Mouse (Mus musculus): ENCODE measurements around the gene Fxyd6. TPM values are rescaled to one million over a fixed set of nuclear protein-coding genes. Genes with fewer than 3 reads are reported as not detected.

The Fxyd6 gene
- polyA plus RNA-seq, 1 experiment from 2014 or later: 348 TPM

DNA sequence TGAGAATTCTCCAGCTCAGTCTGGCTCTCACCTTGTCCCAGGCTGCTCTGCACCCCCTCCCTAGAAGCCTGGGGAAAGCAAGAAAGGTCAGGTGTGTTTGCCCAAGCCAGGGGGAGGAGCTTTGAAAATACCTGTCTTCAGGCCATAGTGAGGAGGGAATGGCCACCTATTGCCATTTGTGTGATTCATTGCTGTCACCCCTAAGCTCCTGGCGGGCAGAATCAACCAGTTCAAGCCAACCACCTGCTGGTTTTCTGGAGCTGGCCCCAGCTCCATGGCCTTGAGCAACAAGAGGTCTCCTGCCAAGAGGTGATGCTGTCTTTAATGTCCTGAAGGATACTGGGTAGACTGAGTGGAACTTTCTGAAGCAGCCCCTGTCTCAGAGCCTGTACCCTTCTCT, 28.4 kb downstream of the Fxyd6 start:
- peaks cover 33% of the 10 kb centered on the region for H3K36me3 ChIP-seq (ENCODE audit: control insufficient read depth, insufficient read depth, low read length)
- no peaks in the 10 kb centered on the region for H3K4me1 ChIP-seq (ENCODE audit: control insufficient read depth, insufficient read depth, low read length)
- H3K9ac ChIP-seq (replicated peaks; ENCODE audit: low read length): no peak overlapping the region
- H3K4me2 ChIP-seq (ENCODE audit: low read length): no peak overlapping the region
- no peaks in the 10 kb centered on the region for H3K27me3 ChIP-seq (ENCODE audit: control insufficient read depth, insufficient read depth, low read length)
- DNase-seq (no peak), ATAC-seq (ENCODE audit: low FRiP score, low TSS enrichment) (no peak)
- no peaks in the 10 kb centered on the region for H3K9me3 ChIP-seq (ENCODE audit: control insufficient read depth, low read length)
- WGBS: 61% methylated on average over 1 of the region's 1 CpGs
- no peak overlapping the region for H3K27ac ChIP-seq (replicated peaks; ENCODE audit: low read depth, low read length)
- H3K4me3 ChIP-seq (replicated peaks; ENCODE audit: low read depth, low read length): no peak overlapping the region

DNA sequence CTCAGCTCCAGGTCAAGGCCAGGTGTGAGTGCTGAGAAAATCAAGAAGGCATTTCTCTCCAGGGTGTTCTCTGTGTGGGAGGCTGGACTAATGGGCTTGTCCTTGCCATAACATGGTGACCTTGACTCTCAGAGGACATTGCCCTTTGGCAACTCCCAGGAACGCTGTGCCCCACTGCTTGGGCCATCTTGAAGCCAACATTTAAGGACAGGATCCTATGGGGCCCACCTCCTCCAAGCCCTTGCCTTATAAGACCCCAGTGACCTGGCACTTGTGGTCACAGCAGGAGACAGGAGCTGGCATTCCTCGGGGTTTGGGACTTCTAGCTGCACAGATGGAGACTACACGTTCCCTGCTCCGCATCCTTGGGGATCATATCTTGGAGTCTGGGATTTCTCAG, 29.4 kb downstream of the Fxyd6 start, which contains the start of gene Fxyd2:
TSS of gene Fxyd2 (plus strand) at position 236 of the 400 bp plus-strand sequence.
- Histone ChIP-seq H3K27me3 (ENCODE audit: control insufficient read depth, insufficient read depth, low read length) (no peaks in the 10 kb centered on the region), H3K9me3 (ENCODE audit: control insufficient read depth, low read length) (no peaks in the 10 kb centered on the region), H3K4me2 (ENCODE audit: low read length) (no peak within 1 kb of the TSS), H3K27ac (replicated peaks; ENCODE audit: low read depth, low read length) (no peak within 1 kb of the TSS), H3K4me3 (replicated peaks; ENCODE audit: low read depth, low read length) (no peak within 1 kb of the TSS), H3K4me1 (ENCODE audit: control insufficient read depth, insufficient read depth, low read length) (no peaks in the 10 kb centered on the region), H3K36me3 (ENCODE audit: control insufficient read depth, insufficient read depth, low read length) (peaks cover 23% of the 10 kb centered on the region), H3K9ac (replicated peaks; ENCODE audit: low read length) (no peak within 1 kb of the TSS)
- WGBS: 76% methylated on average over 4 of the region's 4 CpGs
- DNase-seq (no peak), ATAC-seq (ENCODE audit: low FRiP score, low TSS enrichment) (no peak)

DNA sequence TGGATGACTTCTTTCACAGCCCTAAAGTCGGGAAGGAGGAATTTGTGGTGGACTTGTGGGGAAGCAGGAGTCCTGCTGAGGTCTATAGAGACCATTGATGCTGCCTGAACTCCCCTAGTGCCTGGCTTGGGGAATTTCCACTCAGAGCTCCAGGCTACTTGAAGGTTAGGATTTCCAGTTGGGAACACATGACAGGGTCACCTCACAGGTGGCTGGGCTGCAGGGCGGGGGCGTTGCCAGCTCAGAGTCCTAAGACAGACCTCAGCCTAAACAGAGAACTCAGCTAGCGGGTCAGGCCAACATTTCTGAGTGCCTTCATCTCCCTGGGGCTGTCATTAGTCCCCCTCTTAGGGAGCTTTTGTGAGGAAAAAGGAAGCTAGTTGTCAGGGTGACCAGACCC, 31.9 kb downstream of the Fxyd6 start:
- 39% methylated on average over 4 of the region's 4 CpGs for WGBS
- no peak for DNase-seq
- H3K9me3 ChIP-seq (ENCODE audit: control insufficient read depth, low read length): no peaks in the 10 kb centered on the region

DNA sequence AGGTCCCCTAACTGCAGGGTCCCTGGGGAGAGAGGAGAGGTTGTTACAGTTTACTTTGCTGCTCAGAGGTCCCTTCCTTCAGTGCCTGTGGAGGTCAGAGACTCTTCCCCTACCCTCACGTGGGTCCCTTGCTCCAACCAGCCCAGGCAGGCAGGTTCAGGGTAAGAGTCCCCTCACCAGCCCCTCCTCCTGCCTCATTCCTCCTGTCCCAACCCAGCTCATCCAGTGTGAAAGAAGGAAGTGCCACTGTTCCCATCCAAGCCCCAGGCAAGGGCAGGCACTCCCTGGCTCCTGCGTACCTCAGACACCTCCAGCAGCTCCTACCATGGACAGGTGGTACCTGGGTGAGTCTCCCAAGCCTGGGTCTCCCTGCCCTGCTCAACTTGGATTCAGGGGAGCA, 33.0 kb downstream of the Fxyd6 start:
- no peak overlapping the region for H3K4me2 ChIP-seq (ENCODE audit: low read length)
- H3K4me3 ChIP-seq (replicated peaks; ENCODE audit: low read depth, low read length): no peak overlapping the region
- no peaks in the 10 kb centered on the region for H3K27me3 ChIP-seq (ENCODE audit: control insufficient read depth, insufficient read depth, low read length)
- H3K9me3 ChIP-seq (ENCODE audit: control insufficient read depth, low read length): no peaks in the 10 kb centered on the region
- H3K27ac ChIP-seq (replicated peaks; ENCODE audit: low read depth, low read length): no peak overlapping the region
- no peak for ATAC-seq (ENCODE audit: low FRiP score, low TSS enrichment)
- no peak for DNase-seq
- 60% methylated on average over 2 of the region's 2 CpGs for WGBS
- no peak overlapping the region for H3K9ac ChIP-seq (replicated peaks; ENCODE audit: low read length)
- H3K4me1 ChIP-seq (ENCODE audit: control insufficient read depth, insufficient read depth, low read length): peaks cover under 1% of the 10 kb centered on the region; the same call in 1 of the 2 replicates
- H3K36me3 ChIP-seq (ENCODE audit: control insufficient read depth, insufficient read depth, low read length): no peaks in the 10 kb centered on the region

More for the DNA sequence above, 31.9 kb downstream of the Fxyd6 start:
- Histone ChIP-seq H3K4me3 (replicated peaks; ENCODE audit: low read depth, low read length) (no peak overlapping the region), H3K27ac (replicated peaks; ENCODE audit: low read depth, low read length) (no peak overlapping the region), H3K4me1 (ENCODE audit: control insufficient read depth, insufficient read depth, low read length) (no peaks in the 10 kb centered on the region), H3K27me3 (ENCODE audit: control insufficient read depth, insufficient read depth, low read length) (no peaks in the 10 kb centered on the region), H3K9ac (replicated peaks; ENCODE audit: low read length) (no peak overlapping the region), H3K36me3 (ENCODE audit: control insufficient read depth, insufficient read depth, low read length) (no peaks in the 10 kb centered on the region), H3K4me2 (ENCODE audit: low read length) (no peak overlapping the region)
- ATAC-seq (ENCODE audit: low FRiP score, low TSS enrichment): no peak

DNA sequence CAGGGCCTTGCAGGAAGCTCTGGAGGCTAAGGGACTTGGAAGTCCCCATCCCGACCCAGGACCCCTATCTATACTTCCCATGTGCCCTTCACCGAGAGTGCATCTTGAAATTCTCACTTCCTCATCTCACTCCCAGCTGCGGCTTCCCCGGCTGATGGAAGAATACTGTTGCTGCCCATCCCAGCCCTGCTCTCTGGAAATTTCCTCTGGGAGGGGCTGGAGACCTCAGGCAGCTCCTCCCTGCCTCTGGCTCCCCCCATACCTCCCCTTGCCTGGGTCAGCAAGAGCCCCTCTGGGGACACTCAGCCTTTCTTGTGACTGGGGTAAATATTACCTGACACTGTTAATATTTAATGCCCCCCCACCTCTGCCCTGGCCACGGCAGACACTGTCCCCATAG, 35.7 kb downstream of the Fxyd6 start:
- H3K9ac ChIP-seq (replicated peaks; ENCODE audit: low read length): no peak overlapping the region
- WGBS: 76% methylated on average over 5 of the region's 5 CpGs
- no peak overlapping the region for H3K27ac ChIP-seq (replicated peaks; ENCODE audit: low read depth, low read length)
- ATAC-seq (ENCODE audit: low FRiP score, low TSS enrichment) (no peak), DNase-seq (no peak)
- H3K4me2 ChIP-seq (ENCODE audit: low read length): no peak overlapping the region
- H3K9me3 ChIP-seq (ENCODE audit: control insufficient read depth, low read length): no peaks in the 10 kb centered on the region
- H3K36me3 ChIP-seq (ENCODE audit: control insufficient read depth, insufficient read depth, low read length): no peaks in the 10 kb centered on the region
- H3K4me3 ChIP-seq (replicated peaks; ENCODE audit: low read depth, low read length): no peak overlapping the region
- no peaks in the 10 kb centered on the region for H3K27me3 ChIP-seq (ENCODE audit: control insufficient read depth, insufficient read depth, low read length)
- H3K4me1 ChIP-seq (ENCODE audit: control insufficient read depth, insufficient read depth, low read length): peaks cover 6% of the 10 kb centered on the region; the same call in 1 of the 2 replicates

DNA sequence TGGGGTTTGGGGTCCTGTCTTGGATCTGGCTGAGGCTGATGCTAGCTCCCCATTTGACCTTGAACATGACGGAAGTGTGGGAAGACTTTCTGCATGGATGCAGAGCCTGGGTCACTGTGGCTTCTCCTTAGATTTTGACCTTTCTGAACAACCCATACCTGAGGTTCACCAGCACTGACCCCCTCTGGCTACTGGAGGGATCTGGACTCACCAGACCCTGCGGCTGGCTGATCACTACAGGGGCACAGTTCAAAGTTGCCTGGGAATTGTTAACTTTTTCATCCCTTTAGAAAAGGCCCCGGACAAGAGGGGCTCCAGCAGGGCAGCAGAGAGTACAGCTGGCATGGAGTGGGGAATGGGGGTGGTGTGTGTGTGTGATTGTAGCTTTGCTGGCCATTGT, 36.8 kb downstream of the Fxyd6 start:
- Histone ChIP-seq H3K4me1 (ENCODE audit: control insufficient read depth, insufficient read depth, low read length) (peaks cover 6% of the 10 kb centered on the region; the same call in 1 of the 2 replicates), H3K36me3 (ENCODE audit: control insufficient read depth, insufficient read depth, low read length) (no peaks in the 10 kb centered on the region), H3K9ac (replicated peaks; ENCODE audit: low read length) (no peak overlapping the region), H3K4me3 (replicated peaks; ENCODE audit: low read depth, low read length) (no peak overlapping the region), H3K27me3 (ENCODE audit: control insufficient read depth, insufficient read depth, low read length) (no peaks in the 10 kb centered on the region), H3K9me3 (ENCODE audit: control insufficient read depth, low read length) (no peaks in the 10 kb centered on the region), H3K27ac (replicated peaks; ENCODE audit: low read depth, low read length) (no peak overlapping the region), H3K4me2 (ENCODE audit: low read length) (no peak overlapping the region)
- no peak for DNase-seq
- ATAC-seq (ENCODE audit: low FRiP score, low TSS enrichment): no peak
- 72% methylated on average over 3 of the region's 3 CpGs for WGBS

DNA sequence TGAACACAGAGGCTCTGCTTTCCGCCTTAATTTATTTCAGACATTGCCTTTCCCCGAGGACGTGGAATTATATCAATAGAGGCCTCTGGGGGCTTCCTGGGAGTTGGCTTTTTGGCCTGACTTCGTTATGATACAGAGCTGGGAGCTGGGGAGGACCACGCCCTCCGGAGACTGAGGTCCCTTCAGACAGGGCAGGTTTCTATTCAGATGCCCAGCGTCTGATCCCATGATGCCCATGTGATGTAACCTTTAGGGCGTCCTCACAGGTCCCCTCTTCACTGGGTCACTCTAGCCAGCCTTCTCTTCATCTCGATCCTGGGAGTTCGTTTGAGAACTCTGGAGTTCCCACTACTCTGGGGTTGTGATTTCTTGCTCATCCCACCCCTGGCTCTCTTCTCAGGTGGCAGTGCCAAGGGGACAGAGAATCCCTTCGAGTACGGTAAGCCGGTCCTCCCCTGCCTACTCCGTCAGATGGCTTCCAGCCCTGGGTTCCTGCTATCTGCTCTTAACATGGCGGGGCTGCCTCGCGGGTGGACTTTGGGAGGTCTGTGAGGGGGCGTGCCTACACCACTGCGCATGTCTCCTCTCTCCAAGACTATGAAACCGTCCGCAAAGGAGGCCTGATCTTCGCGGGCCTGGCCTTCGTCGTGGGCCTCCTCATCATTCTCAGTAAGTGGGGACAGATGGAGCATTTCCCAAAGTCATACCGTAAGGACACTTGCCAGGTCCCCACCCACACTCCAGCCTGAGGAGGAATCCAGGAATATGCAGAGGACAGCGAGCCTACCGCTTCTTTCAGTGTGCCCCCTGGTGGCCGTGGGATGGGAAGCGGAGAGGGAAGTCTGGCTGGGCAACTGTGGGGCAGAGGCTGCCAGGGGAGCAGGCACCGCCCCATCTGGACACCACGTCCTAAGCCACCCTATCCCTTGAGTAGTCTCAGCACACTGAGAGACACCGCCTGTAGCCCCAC, 38.0 kb downstream of the Fxyd6 start:
- H3K4me2 ChIP-seq (ENCODE audit: low read length): peak overlapping the region; percentile 51
- 0 out of 2 replicates have a peak overlapping the region, but pooled peaks have one; percentile 22 for H3K27ac ChIP-seq (replicated peaks; ENCODE audit: low read depth, low read length)
- ATAC-seq (ENCODE audit: low FRiP score, low TSS enrichment) (peak; percentile 54; the same call in 1 of the 2 replicates), DNase-seq (peak; percentile 89)
- 39% methylated on average over 33 of the region's 33 CpGs for WGBS
- H3K9ac ChIP-seq (replicated peaks; ENCODE audit: low read length): no peak overlapping the region; the same call in 1 of the 2 replicates
- no peaks in the 10 kb centered on the region for H3K9me3 ChIP-seq (ENCODE audit: control insufficient read depth, low read length)
- peaks cover 9% of the 10 kb centered on the region for H3K4me1 ChIP-seq (ENCODE audit: control insufficient read depth, insufficient read depth, low read length)
- peak overlapping the region; percentile 27 for H3K4me3 ChIP-seq (replicated peaks; ENCODE audit: low read depth, low read length)
- no peaks in the 10 kb centered on the region for H3K27me3 ChIP-seq (ENCODE audit: control insufficient read depth, insufficient read depth, low read length)
- H3K36me3 ChIP-seq (ENCODE audit: control insufficient read depth, insufficient read depth, low read length): no peaks in the 10 kb centered on the region

DNA sequence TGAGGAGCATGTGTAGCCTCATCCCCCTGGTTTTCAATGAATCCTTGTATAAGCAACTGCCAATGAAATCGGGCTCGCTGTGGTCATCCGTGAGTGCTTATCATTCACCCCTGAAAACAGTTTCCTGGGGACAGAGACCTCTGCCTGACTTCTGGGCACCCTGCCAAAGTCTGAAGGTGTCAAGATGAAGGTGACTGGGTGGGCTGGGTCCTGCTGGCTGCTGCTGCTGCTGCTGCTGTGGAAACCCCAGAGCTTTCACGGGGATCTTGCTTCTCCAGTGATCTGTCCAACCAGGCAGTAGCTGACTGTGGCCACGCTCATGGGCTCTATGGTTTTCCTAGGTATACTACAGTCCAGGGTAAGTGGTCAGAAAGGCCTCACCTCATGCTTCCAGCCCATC, 40.2 kb downstream of the Fxyd6 start:
- Histone ChIP-seq H3K36me3 (ENCODE audit: control insufficient read depth, insufficient read depth, low read length) (no peaks in the 10 kb centered on the region), H3K4me3 (replicated peaks; ENCODE audit: low read depth, low read length) (no peak overlapping the region), H3K9me3 (ENCODE audit: control insufficient read depth, low read length) (no peaks in the 10 kb centered on the region), H3K4me2 (ENCODE audit: low read length) (no peak overlapping the region), H3K27me3 (ENCODE audit: control insufficient read depth, insufficient read depth, low read length) (no peaks in the 10 kb centered on the region), H3K27ac (replicated peaks; ENCODE audit: low read depth, low read length) (no peak overlapping the region), H3K9ac (replicated peaks; ENCODE audit: low read length) (no peak overlapping the region), H3K4me1 (ENCODE audit: control insufficient read depth, insufficient read depth, low read length) (peaks cover 9% of the 10 kb centered on the region)
- ATAC-seq (ENCODE audit: low FRiP score, low TSS enrichment) (no peak), DNase-seq (no peak)
- 87% methylated on average over 5 of the region's 5 CpGs for WGBS

DNA sequence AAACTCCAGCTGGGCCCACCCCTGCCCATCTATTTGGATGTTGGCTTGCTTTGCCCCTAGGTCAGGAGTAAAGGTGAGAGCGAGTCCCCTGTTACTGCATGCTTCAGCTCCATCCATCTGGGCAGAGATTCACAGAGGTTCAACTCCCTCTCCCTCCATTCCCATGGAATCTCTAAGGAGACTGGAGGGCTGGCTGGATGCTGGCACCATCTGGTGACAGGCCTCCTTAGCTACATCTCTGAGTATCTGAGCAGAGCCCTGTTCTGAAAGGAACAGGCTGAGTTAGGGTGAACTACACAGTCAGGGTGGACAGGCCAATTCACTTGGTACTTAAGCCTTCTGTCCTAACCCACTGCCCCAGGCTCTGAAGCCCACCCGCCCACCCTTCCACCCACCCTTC, 40.6 kb downstream of the Fxyd6 start:
- Histone ChIP-seq H3K27ac (replicated peaks; ENCODE audit: low read depth, low read length) (no peak overlapping the region), H3K9ac (replicated peaks; ENCODE audit: low read length) (no peak overlapping the region), H3K4me1 (ENCODE audit: control insufficient read depth, insufficient read depth, low read length) (peaks cover 9% of the 10 kb centered on the region), H3K4me3 (replicated peaks; ENCODE audit: low read depth, low read length) (no peak overlapping the region), H3K27me3 (ENCODE audit: control insufficient read depth, insufficient read depth, low read length) (no peaks in the 10 kb centered on the region), H3K36me3 (ENCODE audit: control insufficient read depth, insufficient read depth, low read length) (no peaks in the 10 kb centered on the region), H3K4me2 (ENCODE audit: low read length) (no peak overlapping the region), H3K9me3 (ENCODE audit: control insufficient read depth, low read length) (no peaks in the 10 kb centered on the region)
- DNase-seq (no peak), ATAC-seq (ENCODE audit: low FRiP score, low TSS enrichment) (no peak)
- WGBS: 79% methylated on average over 2 of the region's 2 CpGs

All from midbrain, embryonic 14.5 days (tissue).